Mouse (Mus musculus) urinary bladder, postnatal 4 days (tissue): Measurements from ENCODE around the gene Tesk1.

Experiments
- DNase-seq, 2 experiments: peaks; one replicate each; pipeline ENCODE4 v3.0.0; 2021 to 2022; ENCODE audit warnings: low spot score in 2 of 2

The Tesk1 gene

DNA sequence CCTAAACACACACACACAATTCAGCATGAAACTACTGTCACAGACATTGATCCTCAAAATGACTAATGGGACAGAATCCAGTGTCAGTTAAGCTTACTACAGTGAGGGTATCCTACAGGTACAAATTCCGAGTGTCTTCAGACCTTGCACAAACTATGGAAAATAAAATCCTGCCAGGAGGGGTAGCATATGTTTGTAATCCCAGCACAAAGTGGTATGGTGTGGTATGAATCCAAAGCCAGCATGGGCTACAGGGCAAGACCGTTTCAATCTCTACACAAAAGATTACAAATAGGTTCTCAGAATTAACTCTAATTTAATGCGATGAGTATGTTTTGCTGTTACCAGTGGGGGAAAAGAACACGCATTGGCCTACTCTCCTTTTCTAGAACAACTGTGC, at the start of gene Tesk1:
Gene Tesk1, plus strand, starts transcription at position 301 of the 400 bp plus-strand sequence.
- DNase-seq = no peak

DNA sequence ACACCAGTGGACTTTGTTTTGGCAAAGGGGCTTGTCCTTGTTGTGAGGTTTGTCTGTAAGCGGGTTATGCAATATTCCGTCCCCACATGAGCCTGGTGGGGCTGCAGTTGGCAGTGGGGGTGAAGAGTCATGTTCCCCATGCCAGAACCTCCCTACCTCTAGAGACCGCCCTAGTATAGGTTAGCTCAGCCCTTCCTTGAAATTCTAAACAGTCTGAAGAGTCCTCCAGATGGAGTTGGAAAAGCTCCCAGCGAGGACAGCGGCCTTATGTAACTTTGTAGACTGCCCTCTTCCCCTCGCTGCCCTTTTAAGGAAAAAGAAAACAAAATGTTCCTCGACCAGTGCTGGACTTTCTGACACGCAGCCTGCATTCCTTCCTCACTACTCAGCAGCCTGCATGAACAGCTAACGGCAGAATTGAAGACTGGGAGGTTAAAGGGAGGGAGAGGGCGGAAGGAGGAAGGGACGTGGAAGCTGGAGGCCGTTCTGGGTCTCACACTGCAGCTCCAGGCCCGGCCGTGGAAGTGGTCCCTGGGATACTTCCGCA, 47.3 kb upstream of the Tesk1 start:
- peak in 1 of 2 experiments; percentile 77 for DNase-seq

- DNase-seq = no peak
These were observed 46.6 kb upstream of the Tesk1 start for GRCm38 (mm10) chr4:43395147-43395546.

- DNase-seq = no peak
These were observed 45.9 kb upstream of the Tesk1 start for GRCm38 (mm10) chr4:43395836-43396235.

- no peak for DNase-seq
These were observed 45.4 kb upstream of the Tesk1 start for GRCm38 (mm10) chr4:43396381-43396780.

- no peak for DNase-seq
These were observed 43.7 kb upstream of the Tesk1 start for GRCm38 (mm10) chr4:43398014-43398413.

GRCm38 (mm10) chr4:43398829-43399331, 42.9 kb upstream of the Tesk1 start:
- DNase-seq = no peak

GRCm38 (mm10) chr4:43399391-43400131, 42.2 kb upstream of the Tesk1 start:
- DNase-seq = no peak

DNA sequence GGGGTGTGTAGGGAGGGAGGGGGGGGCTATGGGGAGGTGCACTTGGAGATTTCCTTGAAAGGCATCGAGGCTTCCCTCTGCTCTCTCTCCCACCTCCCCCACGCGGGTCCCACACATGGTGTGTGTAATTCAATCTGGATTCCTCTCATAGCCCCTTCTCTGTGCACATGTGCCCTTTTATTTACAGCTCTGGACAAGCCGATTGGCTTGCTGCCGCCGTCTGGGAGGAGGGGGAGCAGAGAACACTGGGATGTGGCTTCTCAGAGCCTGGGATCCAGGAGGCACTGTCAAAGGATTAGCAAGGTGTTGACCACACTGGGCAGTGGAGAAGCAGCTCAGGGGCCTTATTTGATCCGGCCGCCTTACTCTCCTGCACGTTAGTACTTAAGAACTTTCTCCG, 40.8 kb upstream of the Tesk1 start:
- peak; percentile 55 to 74 for DNase-seq

- no peak for DNase-seq
These were observed 40.3 kb upstream of the Tesk1 start for GRCm38 (mm10) chr4:43401486-43401885.

GRCm38 (mm10) chr4:43402212-43402611, 39.5 kb upstream of the Tesk1 start:
- no peak for DNase-seq

GRCm38 (mm10) chr4:43404697-43405096, 37.0 kb upstream of the Tesk1 start:
- DNase-seq = no peak

- DNase-seq = peak; percentile 77 to 84
These were observed 35.4 kb upstream of the Tesk1 start for GRCm38 (mm10) chr4:43406162-43406971.

DNA sequence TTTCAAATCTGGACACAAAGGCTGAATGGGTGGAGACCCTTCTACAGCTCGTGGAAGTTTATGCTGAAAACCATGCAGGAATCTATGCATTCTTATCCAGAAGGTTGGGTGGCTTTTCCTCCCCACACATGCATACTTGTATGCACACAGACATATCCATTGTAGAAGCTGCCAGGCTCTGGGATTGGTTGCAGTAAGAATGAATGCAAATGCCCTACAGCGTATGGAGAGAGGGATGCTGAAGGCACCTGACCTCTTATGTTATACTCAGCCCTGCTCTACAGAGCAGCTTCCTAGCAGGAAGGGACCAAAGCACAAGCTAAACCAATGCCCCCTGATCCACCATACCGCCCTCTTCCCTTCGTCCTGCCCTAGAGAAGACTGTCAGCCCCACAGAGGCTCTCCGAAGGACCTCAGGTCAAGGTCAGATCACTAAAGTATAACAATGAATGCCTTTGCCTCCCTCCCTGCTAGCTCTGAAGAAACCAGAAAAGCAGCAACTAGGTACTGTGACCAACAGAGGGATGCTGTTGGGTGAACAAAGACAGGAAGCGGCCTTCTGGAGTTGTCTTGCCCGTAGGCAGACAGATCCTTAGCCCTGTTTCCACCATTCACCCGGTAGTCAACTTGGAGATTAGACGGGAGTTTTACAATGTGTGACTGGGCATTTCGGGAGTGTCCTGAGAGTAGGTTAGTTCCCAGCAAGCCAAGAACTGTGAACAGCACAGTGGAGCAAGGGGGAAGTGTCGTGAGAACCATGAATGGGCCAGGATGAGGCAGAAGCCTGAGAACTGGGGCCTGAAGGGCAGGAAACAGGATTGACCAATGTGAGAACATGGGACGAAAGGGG, 34.4 kb upstream of the Tesk1 start:
- no peak for DNase-seq

GRCm38 (mm10) chr4:43414761-43415160, 27.0 kb upstream of the Tesk1 start:
- DNase-seq = no peak

DNA sequence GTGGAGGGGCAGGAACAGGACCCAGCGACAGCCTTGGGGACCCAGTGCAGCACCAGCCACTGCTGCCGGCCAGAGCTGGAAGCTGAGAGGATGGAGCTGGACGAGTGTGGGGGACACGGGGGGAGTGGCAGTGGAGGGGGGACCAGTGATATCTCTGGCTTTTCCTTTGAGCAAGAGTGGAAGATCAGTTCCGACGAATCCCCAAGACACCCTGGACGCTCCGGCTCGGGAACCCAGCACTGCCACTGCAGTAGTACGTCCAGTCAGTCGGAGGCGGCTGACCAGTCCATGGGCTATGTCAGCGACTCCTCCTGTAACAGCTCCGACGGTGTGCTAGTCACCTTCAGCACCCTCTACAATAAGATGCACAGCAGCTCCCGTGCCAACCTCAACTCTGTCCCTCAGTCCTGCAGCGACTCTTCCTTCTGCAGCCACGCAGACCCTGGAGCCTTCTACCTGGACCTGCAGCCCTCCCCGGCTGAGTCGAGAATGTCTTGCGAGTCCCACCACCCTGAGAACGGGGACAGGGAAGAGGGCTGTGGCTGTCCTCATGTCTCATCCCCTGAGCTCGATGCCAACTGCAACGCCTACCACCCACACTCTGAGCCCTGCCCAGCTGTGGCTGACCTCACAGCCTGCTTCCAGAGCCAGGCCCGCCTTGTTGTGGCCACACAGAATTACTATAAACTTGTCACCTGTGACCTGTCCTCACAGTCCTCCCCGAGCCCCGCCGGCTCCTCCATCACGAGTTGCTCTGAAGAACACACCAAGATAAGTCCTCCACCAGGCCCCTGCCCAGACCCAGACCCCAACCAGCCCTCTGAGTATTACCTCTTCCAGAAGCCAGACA, 26.3 kb upstream of the Tesk1 start:
- DNase-seq = no peak

GRCm38 (mm10) chr4:43416071-43416490, 25.7 kb upstream of the Tesk1 start:
- DNase-seq = no peak

- DNase-seq = no peak
These were observed 24.3 kb upstream of the Tesk1 start for GRCm38 (mm10) chr4:43417269-43418062.

DNA sequence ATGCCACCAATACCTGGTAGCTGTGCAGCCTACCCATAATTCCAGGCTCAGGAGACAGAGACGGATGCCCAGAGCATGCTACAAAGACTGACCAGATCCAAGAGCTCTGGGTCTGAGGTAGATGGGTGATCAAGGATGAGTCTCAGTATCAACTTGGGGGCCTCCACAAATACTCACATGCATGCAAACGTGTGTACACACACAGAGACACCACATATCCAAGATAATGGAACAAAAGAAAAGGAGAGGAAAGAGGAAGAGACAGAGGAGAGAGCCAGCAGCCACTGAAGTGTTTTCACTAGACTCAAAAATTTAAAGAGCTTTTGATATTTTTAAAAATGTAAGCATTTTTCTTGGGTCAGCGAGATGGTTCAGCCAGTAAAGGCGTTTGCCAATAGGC, 23.3 kb upstream of the Tesk1 start:
- no peak for DNase-seq
